Mouse (Mus musculus): Measurements from ENCODE around the gene Osbpl10. TPM values are rescaled to one million over a fixed set of nuclear protein-coding genes. Genes with fewer than 3 reads are reported as not detected.

Osbpl10 gene
- polyA plus RNA-seq, 1 experiment, result 7.0 TPM

DNA sequence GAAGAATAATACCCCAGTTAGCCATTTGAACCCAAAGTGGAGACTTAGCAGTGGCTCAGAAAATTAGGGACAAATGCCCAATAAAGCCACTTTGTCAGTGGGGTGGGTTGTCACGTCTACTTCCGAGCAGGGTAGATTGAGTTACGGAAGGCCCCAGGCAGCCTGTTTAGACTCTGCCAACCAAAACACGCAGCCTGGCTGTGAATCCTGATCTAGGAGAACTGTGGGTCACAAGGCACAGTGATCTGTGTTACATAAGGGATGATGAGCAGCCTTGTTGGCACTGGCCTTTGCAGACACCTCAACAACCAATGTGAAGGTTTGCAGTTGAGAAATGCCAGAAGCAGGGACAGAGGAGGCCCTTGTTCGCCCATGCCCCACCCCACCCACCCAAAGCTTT lies 183.2 kb downstream of the Osbpl10 start:
- no peak overlapping the region for H3K27ac ChIP-seq (ENCODE audit: insufficient read depth, low read depth, low read length)
- 57% methylated on average over 5 of the region's 5 CpGs for WGBS
- no peaks in the 10 kb centered on the region for H3K27me3 ChIP-seq (replicated peaks; ENCODE audit: control insufficient read depth, insufficient read depth, low read length)
- H3K36me3 ChIP-seq (ENCODE audit: control insufficient read depth, insufficient read depth, low read length), result no peaks in the 10 kb centered on the region
- H3K4me3 ChIP-seq (ENCODE audit: insufficient read depth, low read depth, low read length), result no peak overlapping the region
- no peak for TF ChIP-seq POLR2A (IDR thresholded peaks at IDR 0.05; ENCODE audit: low read depth, low read length)
- TF ChIP-seq CTCF (conservative IDR thresholded peaks at IDR 0.05; ENCODE audit: insufficient read depth, insufficient read length, low read depth, low read length), result no peak
- peak; percentile 65 for DNase-seq
- H3K4me1 ChIP-seq (ENCODE audit: control insufficient read depth, insufficient read depth, low read length), result no peaks in the 10 kb centered on the region

DNA sequence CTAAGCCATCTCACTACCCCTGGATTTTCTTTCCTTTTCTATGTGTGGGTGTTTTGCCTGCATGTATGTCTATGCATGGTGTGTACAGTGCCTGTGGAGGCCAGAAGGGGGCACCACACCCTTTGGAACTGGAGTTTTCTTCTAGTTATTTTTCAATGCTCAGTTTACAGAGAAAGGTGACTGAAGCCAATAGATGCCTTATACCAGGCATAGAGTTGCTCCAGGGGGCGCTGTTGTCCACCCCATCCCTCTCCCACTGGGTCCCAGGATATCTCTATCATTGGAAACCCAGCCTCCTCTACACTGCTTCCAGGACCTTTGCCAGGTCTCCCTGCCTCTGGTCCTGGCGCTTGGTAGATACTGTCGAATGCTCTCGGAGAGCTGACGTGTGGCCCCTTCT lies 184.7 kb downstream of the Osbpl10 start:
- Histone ChIP-seq H3K27me3 (replicated peaks; ENCODE audit: control insufficient read depth, insufficient read depth, low read length) (no peaks in the 10 kb centered on the region), H3K4me3 (ENCODE audit: insufficient read depth, low read depth, low read length) (no peak overlapping the region), H3K27ac (ENCODE audit: insufficient read depth, low read depth, low read length) (no peak overlapping the region), H3K4me1 (ENCODE audit: control insufficient read depth, insufficient read depth, low read length) (no peaks in the 10 kb centered on the region), H3K36me3 (ENCODE audit: control insufficient read depth, insufficient read depth, low read length) (no peaks in the 10 kb centered on the region)
- DNase-seq, result peak; percentile 22
- WGBS, result 72% methylated on average over 5 of the region's 5 CpGs
- TF ChIP-seq POLR2A (IDR thresholded peaks at IDR 0.05; ENCODE audit: low read depth, low read length) (no peak), CTCF (conservative IDR thresholded peaks at IDR 0.05; ENCODE audit: insufficient read depth, insufficient read length, low read depth, low read length) (peak; percentile 56)

DNA sequence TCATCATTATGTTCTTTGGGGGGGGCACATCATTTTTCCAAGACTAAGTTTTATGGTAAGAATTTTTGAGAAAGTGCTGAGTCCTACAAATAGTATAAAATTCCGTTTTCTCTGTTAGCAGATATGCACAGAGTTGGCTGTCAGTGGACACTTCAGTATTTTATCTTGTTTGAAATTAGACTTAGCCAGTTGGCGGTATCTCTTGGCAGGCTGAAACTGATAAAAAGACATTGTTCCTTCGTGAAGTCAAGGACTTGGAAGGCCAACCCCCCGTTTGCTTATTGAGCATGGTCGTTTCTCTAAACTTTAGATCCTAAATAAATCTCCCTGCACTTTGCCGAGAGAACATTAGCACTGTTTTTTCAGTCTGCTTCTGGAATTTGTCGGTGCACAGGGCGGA lies 185.3 kb downstream of the Osbpl10 start:
- no peak overlapping the region for H3K27ac ChIP-seq (ENCODE audit: insufficient read depth, low read depth, low read length)
- TF ChIP-seq CTCF (conservative IDR thresholded peaks at IDR 0.05; ENCODE audit: insufficient read depth, insufficient read length, low read depth, low read length) (no peak), POLR2A (IDR thresholded peaks at IDR 0.05; ENCODE audit: low read depth, low read length) (no peak)

DNA sequence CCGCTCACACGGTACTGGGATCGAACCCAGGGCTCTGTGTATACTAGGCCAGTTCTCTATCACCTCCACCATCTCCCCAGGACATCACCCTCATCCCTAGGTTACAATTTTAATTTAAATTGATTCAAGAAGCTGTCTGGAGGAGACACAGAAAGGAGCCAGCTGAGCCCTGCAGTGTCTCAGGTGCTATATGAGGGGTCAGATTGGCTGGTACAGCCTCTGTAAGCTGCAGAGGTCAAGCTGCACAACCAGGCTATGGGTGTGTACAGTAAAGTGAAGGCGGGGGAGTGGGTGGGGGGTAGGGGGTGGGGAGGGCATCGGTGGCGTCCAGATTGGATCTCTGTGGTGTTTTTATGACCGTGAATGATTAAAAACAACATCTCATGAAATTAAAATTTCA lies 186.0 kb downstream of the Osbpl10 start:
- Histone ChIP-seq H3K36me3 (ENCODE audit: control insufficient read depth, insufficient read depth, low read length) (no peaks in the 10 kb centered on the region), H3K4me1 (ENCODE audit: control insufficient read depth, insufficient read depth, low read length) (no peaks in the 10 kb centered on the region), H3K27ac (ENCODE audit: insufficient read depth, low read depth, low read length) (no peak overlapping the region), H3K4me3 (ENCODE audit: insufficient read depth, low read depth, low read length) (no peak overlapping the region), H3K27me3 (replicated peaks; ENCODE audit: control insufficient read depth, insufficient read depth, low read length) (no peaks in the 10 kb centered on the region)
- no peak for TF ChIP-seq POLR2A (IDR thresholded peaks at IDR 0.05; ENCODE audit: low read depth, low read length)
- no peak for TF ChIP-seq CTCF (conservative IDR thresholded peaks at IDR 0.05; ENCODE audit: insufficient read depth, insufficient read length, low read depth, low read length)
- DNase-seq, result no peak
- WGBS, result 84% methylated on average over 7 of the region's 7 CpGs

More for the DNA sequence above, 185.3 kb downstream of the Osbpl10 start:
- H3K4me1 ChIP-seq (ENCODE audit: control insufficient read depth, insufficient read depth, low read length), result no peaks in the 10 kb centered on the region
- no peak overlapping the region for H3K4me3 ChIP-seq (ENCODE audit: insufficient read depth, low read depth, low read length)
- no peaks in the 10 kb centered on the region for H3K36me3 ChIP-seq (ENCODE audit: control insufficient read depth, insufficient read depth, low read length)
- WGBS, result 68% methylated on average over 8 of the region's 8 CpGs
- H3K27me3 ChIP-seq (replicated peaks; ENCODE audit: control insufficient read depth, insufficient read depth, low read length), result no peaks in the 10 kb centered on the region
- no peak for DNase-seq

DNA sequence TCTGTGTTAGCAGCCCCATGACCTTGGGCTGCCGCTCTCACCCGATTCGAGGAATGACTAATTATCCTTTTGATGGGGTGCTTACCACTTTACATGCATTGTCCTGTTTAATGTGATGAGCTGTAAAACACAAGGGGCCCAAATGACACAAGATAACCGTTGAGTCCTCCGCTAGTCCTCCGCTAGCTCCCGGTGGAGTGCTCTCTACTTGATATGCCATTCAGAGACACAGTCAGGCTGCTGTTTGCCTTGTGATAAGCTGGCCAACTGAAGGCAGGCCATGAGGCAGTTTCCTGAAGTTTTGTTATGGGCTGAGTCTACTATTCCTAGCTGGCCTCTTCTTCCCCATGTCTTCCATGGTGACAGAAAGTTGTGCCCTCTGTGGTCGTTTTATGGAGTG lies 187.6 kb downstream of the Osbpl10 start:
- WGBS, result 75% methylated on average over 8 of the region's 8 CpGs
- Histone ChIP-seq H3K27ac (ENCODE audit: insufficient read depth, low read depth, low read length) (no peak overlapping the region), H3K27me3 (replicated peaks; ENCODE audit: control insufficient read depth, insufficient read depth, low read length) (no peaks in the 10 kb centered on the region), H3K4me1 (ENCODE audit: control insufficient read depth, insufficient read depth, low read length) (no peaks in the 10 kb centered on the region), H3K36me3 (ENCODE audit: control insufficient read depth, insufficient read depth, low read length) (no peaks in the 10 kb centered on the region), H3K4me3 (ENCODE audit: insufficient read depth, low read depth, low read length) (no peak overlapping the region)
- DNase-seq, result no peak
- no peak for TF ChIP-seq CTCF (conservative IDR thresholded peaks at IDR 0.05; ENCODE audit: insufficient read depth, insufficient read length, low read depth, low read length)
- no peak for TF ChIP-seq POLR2A (IDR thresholded peaks at IDR 0.05; ENCODE audit: low read depth, low read length)

DNA sequence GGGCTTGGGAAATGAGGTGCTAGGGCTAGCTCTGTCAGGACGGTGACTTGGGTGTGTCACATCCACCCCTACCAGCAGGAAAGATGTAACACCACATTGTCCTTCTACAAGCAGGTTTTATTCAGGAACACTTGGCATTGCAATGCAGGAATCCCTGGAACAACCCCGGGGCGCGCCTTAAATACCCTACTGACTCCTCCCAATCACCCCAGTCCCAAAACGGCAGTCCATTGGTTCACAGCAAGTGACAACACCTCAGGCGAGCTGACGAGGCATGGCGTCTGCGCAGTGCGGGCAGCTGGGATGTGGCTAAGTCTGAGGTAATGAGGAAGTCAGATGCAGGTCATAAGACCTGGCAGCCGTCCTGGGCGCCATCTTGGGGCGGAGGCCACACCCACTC lies 191.2 kb downstream of the Osbpl10 start:
- 93% methylated on average over 13 of the region's 13 CpGs for WGBS

DNA sequence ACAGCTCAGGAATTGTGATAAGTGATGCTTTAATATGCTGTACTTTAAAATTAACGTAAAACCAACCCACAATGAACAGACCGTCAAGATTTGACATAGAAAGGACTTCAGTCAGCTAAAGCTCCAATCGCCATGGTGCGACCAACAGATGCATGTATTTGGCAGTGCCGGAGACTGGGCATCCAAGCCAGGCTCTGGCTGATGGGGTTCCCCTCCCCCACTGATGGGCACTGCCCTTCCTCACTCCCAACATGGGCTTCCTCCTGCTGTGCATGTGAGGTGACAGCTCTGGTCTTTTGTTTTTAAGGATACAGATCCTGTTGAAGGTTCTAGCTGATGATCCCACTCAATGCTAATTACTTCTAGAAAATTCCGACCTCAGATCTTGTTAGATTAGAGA lies 193.7 kb downstream of the Osbpl10 start:
- no peak overlapping the region for H3K27ac ChIP-seq (ENCODE audit: insufficient read depth, low read depth, low read length)
- H3K4me3 ChIP-seq (ENCODE audit: insufficient read depth, low read depth, low read length), result no peak overlapping the region
- WGBS, result 97% methylated on average over 6 of the region's 6 CpGs
- no peak for DNase-seq
- no peaks in the 10 kb centered on the region for H3K4me1 ChIP-seq (ENCODE audit: control insufficient read depth, insufficient read depth, low read length)
- TF ChIP-seq POLR2A (IDR thresholded peaks at IDR 0.05; ENCODE audit: low read depth, low read length) (no peak), CTCF (conservative IDR thresholded peaks at IDR 0.05; ENCODE audit: insufficient read depth, insufficient read length, low read depth, low read length) (no peak)
- no peaks in the 10 kb centered on the region for H3K36me3 ChIP-seq (ENCODE audit: control insufficient read depth, insufficient read depth, low read length)
- H3K27me3 ChIP-seq (replicated peaks; ENCODE audit: control insufficient read depth, insufficient read depth, low read length), result no peaks in the 10 kb centered on the region

More for the DNA sequence above, 191.2 kb downstream of the Osbpl10 start:
- Histone ChIP-seq H3K27ac (ENCODE audit: insufficient read depth, low read depth, low read length) (no peak overlapping the region), H3K4me3 (ENCODE audit: insufficient read depth, low read depth, low read length) (no peak overlapping the region), H3K27me3 (replicated peaks; ENCODE audit: control insufficient read depth, insufficient read depth, low read length) (no peaks in the 10 kb centered on the region), H3K36me3 (ENCODE audit: control insufficient read depth, insufficient read depth, low read length) (no peaks in the 10 kb centered on the region), H3K4me1 (ENCODE audit: control insufficient read depth, insufficient read depth, low read length) (no peaks in the 10 kb centered on the region)
- DNase-seq, result no peak
- TF ChIP-seq POLR2A (IDR thresholded peaks at IDR 0.05; ENCODE audit: low read depth, low read length), result no peak

DNA sequence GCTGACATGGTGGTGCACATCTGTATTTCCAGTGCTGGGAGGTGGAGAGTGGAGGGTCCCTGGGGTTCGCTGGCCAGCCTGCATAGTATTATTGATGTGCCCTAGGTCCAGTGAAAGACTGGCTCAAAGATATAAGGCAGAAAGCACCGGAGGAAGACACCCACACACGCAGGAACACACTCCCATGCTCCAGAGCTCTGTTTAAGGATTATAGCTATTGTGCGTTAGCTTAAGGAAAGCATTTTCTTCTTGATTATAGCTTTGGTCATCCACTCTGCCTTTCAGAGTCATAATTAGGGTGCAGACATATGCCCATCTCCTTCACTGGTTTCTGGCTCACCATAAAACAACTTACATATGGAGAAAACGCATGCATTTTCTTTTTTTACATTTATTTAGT lies 200.8 kb downstream of the Osbpl10 start:
- TF ChIP-seq CTCF (conservative IDR thresholded peaks at IDR 0.05; ENCODE audit: insufficient read depth, insufficient read length, low read depth, low read length) (no peak), POLR2A (IDR thresholded peaks at IDR 0.05; ENCODE audit: low read depth, low read length) (no peak)
- no peaks in the 10 kb centered on the region for H3K27me3 ChIP-seq (replicated peaks; ENCODE audit: control insufficient read depth, insufficient read depth, low read length)
- no peak for DNase-seq
- WGBS, result 88% methylated on average over 5 of the region's 5 CpGs
- no peak overlapping the region for H3K4me3 ChIP-seq (ENCODE audit: insufficient read depth, low read depth, low read length)
- no peak overlapping the region for H3K27ac ChIP-seq (ENCODE audit: insufficient read depth, low read depth, low read length)
- no peaks in the 10 kb centered on the region for H3K36me3 ChIP-seq (ENCODE audit: control insufficient read depth, insufficient read depth, low read length)
- H3K4me1 ChIP-seq (ENCODE audit: control insufficient read depth, insufficient read depth, low read length), result no peaks in the 10 kb centered on the region
